Mouse (Mus musculus) midbrain, embryonic 14.5 days (tissue): ENCODE measurements around the gene Echs1. TPM values are rescaled to one million over a fixed set of nuclear protein-coding genes. Genes with fewer than 3 reads are reported as not detected.
A peak's percentile ranks its signal among the peaks of the same experiment; 100 is the strongest.

ENCODE experiments used
- ATAC-seq: fragments of 200-750 bp; cut with Nextera tagmentation; 2 replicates; pipeline ENCODE4 v1.8.0; 2017; ENCODE audit warnings: moderate number of reproducible peaks, moderate library complexity; ENCODE audit not compliant: low FRiP score, low TSS enrichment
- DNase-seq: peaks from one replicate; pipeline ENCODE4 v3.0.0-alpha.2; 2015
- H3K27ac ChIP-seq: fragments of 300-500 bp; sonication (generic); replicated peaks from 2 replicates; pipeline ENCODE4 v1.5.1; 2014; ENCODE audit warnings: mild to moderate bottlenecking, low read depth, low read length, moderate library complexity
- H3K27me3 ChIP-seq: fragments of 300-500 bp; sonication (generic); 2 replicates; pipeline ENCODE4 v1.6.1; 2014; ENCODE audit warnings: low read length, control low read depth, mixed read lengths; ENCODE audit not compliant: control insufficient read depth, insufficient read depth
- H3K36me3 ChIP-seq: fragments of 300-500 bp; sonication (generic); 2 replicates; pipeline ENCODE4 v1.6.1; 2014; ENCODE audit warnings: low read length, control low read depth; ENCODE audit not compliant: control insufficient read depth, insufficient read depth
- H3K4me1 ChIP-seq: fragments of 300-500 bp; sonication (generic); 2 replicates; pipeline ENCODE4 v1.6.1; 2014; ENCODE audit warnings: mild to moderate bottlenecking, antibody characterized with exemption, low read length, control low read depth; ENCODE audit not compliant: control insufficient read depth, insufficient read depth
- H3K4me2 ChIP-seq: fragments of 300-500 bp; sonication (generic); 2 replicates; pipeline ENCODE4 v1.6.1; 2014; ENCODE audit warnings: mild to moderate bottlenecking, low read length, moderate library complexity
- H3K4me3 ChIP-seq: fragments of 300-500 bp; sonication (generic); replicated peaks from 2 replicates; pipeline ENCODE4 v1.5.1; 2014; ENCODE audit warnings: low read depth, low read length
- H3K9ac ChIP-seq: fragments of 300-500 bp; sonication (generic); replicated peaks from 2 replicates; pipeline ENCODE4 v1.6.1; 2014; ENCODE audit warnings: mild to moderate bottlenecking, low read length, moderate library complexity
- H3K9me3 ChIP-seq: fragments of 300-500 bp; sonication (generic); 2 replicates; pipeline ENCODE4 v1.6.1; 2016; ENCODE audit warnings: low read length, control low read depth, mixed read lengths; ENCODE audit not compliant: control insufficient read depth
- WGBS: fragments of 180-500 bp; shearing (Covaris S2); extraction: QIAGEN DNeasy Blood & Tissue Kit; methylation state at CpG from one replicate; pipeline ENCODE4 v1.1.7; 2014; 5-methylcytosine and 5-hydroxymethylcytosine counted together
- polyA plus RNA-seq: library from polyadenylated mRNA; unstranded; fragments of >200 nt; fragmentation: Nextera tagmentation; extraction: Ambion mirVana; gene quantifications from 2 replicates; pipeline ENCODE4 v1.2.1, GENCODE M21; 2014

Gene Echs1
- polyA plus RNA-seq, 1 experiment from 2014 or later, result 129 TPM

DNA sequence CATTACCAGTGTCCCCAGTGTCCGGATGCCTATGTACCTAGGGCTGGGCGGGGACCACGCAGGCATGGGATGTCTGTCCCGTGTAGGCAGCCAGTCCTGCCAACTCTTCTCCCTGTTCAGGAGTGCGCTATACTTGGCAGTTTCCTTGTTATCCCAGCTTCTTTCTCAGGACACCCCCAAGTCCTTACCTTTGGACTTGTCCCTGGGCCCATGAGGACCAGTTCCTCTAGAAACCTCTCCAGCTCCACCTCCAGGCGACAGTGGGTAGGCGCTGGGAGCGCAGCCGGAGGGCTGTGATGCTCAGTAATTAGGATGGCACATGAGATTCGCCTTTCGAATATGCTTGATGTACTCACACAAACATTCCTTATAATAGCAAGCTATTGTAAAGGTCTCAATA, 54.0 kb downstream of the Echs1 start:
- no peak overlapping the region; the same call in 1 of the 2 replicates for H3K4me2 ChIP-seq
- H3K4me1 ChIP-seq, result peaks cover 45% of the 10 kb centered on the region
- DNase-seq, result peak; percentile 59
- no peaks in the 10 kb centered on the region for H3K9me3 ChIP-seq
- H3K4me3 ChIP-seq, result no peak overlapping the region
- no peak for ATAC-seq
- no peak overlapping the region for H3K9ac ChIP-seq
- H3K27me3 ChIP-seq, result peaks cover 51% of the 10 kb centered on the region
- H3K36me3 ChIP-seq, result no peaks in the 10 kb centered on the region
- H3K27ac ChIP-seq, result no peak overlapping the region
- 8% methylated on average over 11 of the region's 11 CpGs for WGBS

DNA sequence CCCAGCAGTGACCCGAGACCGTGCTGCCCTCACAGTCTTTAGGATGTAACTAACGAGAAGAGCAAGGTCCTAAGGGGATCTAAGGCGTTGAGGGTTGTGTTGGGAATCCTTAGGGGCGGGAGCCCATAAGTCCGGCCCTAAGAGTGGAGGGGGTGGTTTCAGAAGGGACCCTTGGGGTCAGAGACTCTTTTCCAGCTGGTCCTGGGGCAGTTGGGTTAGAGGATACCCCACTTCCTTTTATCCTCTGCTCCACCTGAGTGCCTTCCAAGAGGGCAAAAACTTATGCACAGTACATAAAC, 54.5 kb downstream of the Echs1 start:
- 1% methylated on average over 6 of the region's 6 CpGs for WGBS

GRCm38 (mm10) chr7:140060936-140061831, 55.1 kb downstream of the Echs1 start:
- WGBS, result under 1% methylated on average over 47 of the region's 47 CpGs
- no peaks in the 10 kb centered on the region for H3K9me3 ChIP-seq
- H3K4me1 ChIP-seq, result peaks cover 51% of the 10 kb centered on the region
- peak overlapping the region; percentile 49 for H3K9ac ChIP-seq
- peaks cover 59% of the 10 kb centered on the region for H3K27me3 ChIP-seq
- H3K4me2 ChIP-seq, result peak overlapping the region; percentile 78
- H3K36me3 ChIP-seq, result no peaks in the 10 kb centered on the region
- H3K4me3 ChIP-seq, result peak overlapping the region; percentile 36
- ATAC-seq, result peak; percentile 60
- peak overlapping the region; percentile 47 for H3K27ac ChIP-seq
- DNase-seq, result peak; percentile 89

More for the DNA sequence above, 54.5 kb downstream of the Echs1 start:
- ATAC-seq, result no peak
- Histone ChIP-seq H3K9ac (no peak overlapping the region), H3K4me1 (peaks cover 50% of the 10 kb centered on the region), H3K36me3 (no peaks in the 10 kb centered on the region), H3K9me3 (no peaks in the 10 kb centered on the region), H3K27ac (no peak overlapping the region), H3K4me3 (peak overlapping the region; percentile 36), H3K4me2 (peak overlapping the region; percentile 78), H3K27me3 (peaks cover 55% of the 10 kb centered on the region)
- no peak for DNase-seq

DNA sequence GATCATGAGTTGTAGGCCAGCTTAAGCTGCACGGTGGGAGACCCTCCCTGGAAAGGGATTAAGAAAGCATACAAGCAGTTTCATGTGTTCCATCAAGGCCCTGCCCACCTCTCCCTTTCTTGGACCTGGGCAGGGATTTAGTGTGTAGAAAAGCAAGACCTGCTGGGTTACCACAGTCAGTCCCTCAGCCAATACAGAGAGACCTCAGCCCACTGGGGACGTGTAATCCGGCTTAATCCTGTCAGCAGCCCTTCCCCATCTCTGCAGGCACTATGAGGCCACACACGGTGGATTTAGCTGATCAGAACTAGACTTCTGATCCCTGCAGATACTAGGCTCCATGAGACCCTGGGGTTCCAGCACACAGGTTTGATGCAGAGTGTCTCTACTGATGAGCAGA, 56.7 kb downstream of the Echs1 start:
- ATAC-seq (no peak), DNase-seq (peak; percentile 69)
- Histone ChIP-seq H3K4me2 (no peak overlapping the region), H3K27me3 (peaks cover 57% of the 10 kb centered on the region), H3K9ac (no peak overlapping the region), H3K9me3 (no peaks in the 10 kb centered on the region), H3K27ac (no peak overlapping the region), H3K4me3 (no peak overlapping the region), H3K36me3 (no peaks in the 10 kb centered on the region), H3K4me1 (peaks cover 51% of the 10 kb centered on the region)
- 6% methylated on average over 4 of the region's 4 CpGs for WGBS

- ATAC-seq (no peak), DNase-seq (no peak)
- Histone ChIP-seq H3K36me3 (no peaks in the 10 kb centered on the region), H3K9ac (peak overlapping the region; percentile 82), H3K27ac (peak overlapping the region; percentile 89), H3K4me3 (peak overlapping the region; percentile 43), H3K4me1 (peaks cover 51% of the 10 kb centered on the region), H3K27me3 (peaks cover 57% of the 10 kb centered on the region), H3K9me3 (no peaks in the 10 kb centered on the region), H3K4me2 (peak overlapping the region; percentile 80)
- WGBS, result 5% methylated on average over 7 of the region's 7 CpGs
Observed at GRCm38 (mm10) chr7:140058528-140058927, 57.7 kb downstream of the Echs1 start.

- H3K27me3 ChIP-seq, result peaks cover 58% of the 10 kb centered on the region
- peaks cover 51% of the 10 kb centered on the region for H3K4me1 ChIP-seq
- 1% methylated on average over 53 of the region's 53 CpGs for WGBS
Observed at GRCm38 (mm10) chr7:140057413-140058407, 58.6 kb downstream of the Echs1 start.

More at GRCm38 (mm10) chr7:140057413-140058407, 58.6 kb downstream of the Echs1 start:
- no peaks in the 10 kb centered on the region for H3K36me3 ChIP-seq
- no peaks in the 10 kb centered on the region for H3K9me3 ChIP-seq
- ATAC-seq (peak; percentile 76), DNase-seq (peak; percentile 90)
- peak overlapping the region; percentile 89 for H3K27ac ChIP-seq
- H3K9ac ChIP-seq, result peak overlapping the region; percentile 82
- H3K4me2 ChIP-seq, result peak overlapping the region; percentile 80
- H3K4me3 ChIP-seq, result peak overlapping the region; percentile 43

Other genes with a start within 250 kb of the Echs1 start
- 20.6 and 22.9 TPM in 2 replicates for gene Kndc1, start 221.8 kb downstream of the Echs1 start, polyA plus RNA-seq
- not detected in 2 replicates for gene Utf1, start 172.7 kb downstream of the Echs1 start, polyA plus RNA-seq
- gene 6430531B16Rik, start 137.7 kb downstream of the Echs1 start, polyA plus RNA-seq, result 0.74 and 0.76 TPM in 2 replicates
- 2.8 and 3.6 TPM in 2 replicates for gene Adam8, start 123.9 kb downstream of the Echs1 start, polyA plus RNA-seq
- gene Zfp511, start 80.1 kb downstream of the Echs1 start, polyA plus RNA-seq, result 51.5 and 55.9 TPM in 2 replicates
- 58.6 and 64.7 TPM in 2 replicates for gene Tubgcp2, start 79.8 kb downstream of the Echs1 start, polyA plus RNA-seq
- 5.1 and 5.8 TPM in 2 replicates for gene Msx3, start 67.4 kb downstream of the Echs1 start, polyA plus RNA-seq
- 184 and 275 TPM in 2 replicates for gene Caly, start 33.9 kb downstream of the Echs1 start, polyA plus RNA-seq
- gene Prap1, start 23.1 kb downstream of the Echs1 start, polyA plus RNA-seq, result not detected in 2 replicates
- 23.9 and 30.8 TPM in 2 replicates for gene Fuom, start 14.0 kb downstream of the Echs1 start, polyA plus RNA-seq
- gene Paox, start 677 bp downstream of the Echs1 start, polyA plus RNA-seq, result 5.5 and 6.7 TPM in 2 replicates
- gene Mtg1, start 21.1 kb upstream of the Echs1 start, polyA plus RNA-seq, result 30.0 and 34.7 TPM in 2 replicates
- 14.4 and 15.1 TPM in 2 replicates for gene Sprn, start 38.4 kb upstream of the Echs1 start, polyA plus RNA-seq
- not detected in 2 replicates for gene Olfr522, start 48.3 kb upstream of the Echs1 start, polyA plus RNA-seq
- gene Olfr523, start 56.7 kb upstream of the Echs1 start, polyA plus RNA-seq, result not detected in 2 replicates
- not detected in 2 replicates for gene Olfr524, start 89.5 kb upstream of the Echs1 start, polyA plus RNA-seq
- gene Cd163l1, start 101.8 kb upstream of the Echs1 start, polyA plus RNA-seq, result not detected in 2 replicates
- not detected in 2 replicates for gene 5830411N06Rik, start 130.8 kb upstream of the Echs1 start, polyA plus RNA-seq
- gene Olfr525, start 204.4 kb upstream of the Echs1 start, polyA plus RNA-seq, result not detected in 2 replicates
- not detected in 2 replicates for gene Olfr527, start 217.5 kb upstream of the Echs1 start, polyA plus RNA-seq
- gene Olfr60, start 245.2 kb upstream of the Echs1 start, polyA plus RNA-seq, result not detected in 2 replicates